Mouse (Mus musculus): ENCODE data around the gene Tmem265. TPM values are rescaled to one million over a fixed set of nuclear protein-coding genes. Genes with fewer than 3 reads are reported as not detected.

The Tmem265 gene
- polyA plus RNA-seq, 1 experiment = 4.2 TPM

GRCm38 (mm10) chr7:127616336-127616735 is 55.1 kb downstream of the Tmem265 start:
- Histone ChIP-seq H3K4me3 (replicated peaks; ENCODE audit: extremely low read depth, low read depth, low read length) (no peak overlapping the region), H3K4me1 (ENCODE audit: control insufficient read depth, insufficient read depth, low read length) (0 out of 2 replicates have a peak, but pooled peaks cover 7% of the 10 kb centered on the region)
- TF ChIP-seq POLR2A (IDR thresholded peaks at IDR 0.05; ENCODE audit: borderline replicate concordance, extremely low read depth, low read depth, low read length) (no peak), CTCF (IDR thresholded peaks at IDR 0.05; ENCODE audit: insufficient read depth, low read length) (no peak)
- 35% methylated on average over 1 of the region's 1 CpGs for WGBS
- DNase-seq = no peak

Other genes with a start within 250 kb of the Tmem265 start
- gene Zfp768, start 215.8 kb upstream of the Tmem265 start, polyA plus RNA-seq (2012; rRNA removed) = 31.7 and 35.5 TPM in 2 replicates
- gene Zfp747, start 185.3 kb upstream of the Tmem265 start, polyA plus RNA-seq (2012; rRNA removed) = 10.9 TPM in 2 replicates
- 4.1 and 5.1 TPM in 2 replicates for gene 9130019O22Rik, start 174.2 kb upstream of the Tmem265 start, polyA plus RNA-seq (2012; rRNA removed)
- gene E430018J23Rik, start 167.8 kb upstream of the Tmem265 start, polyA plus RNA-seq (2012; rRNA removed) = 7.6 TPM in 2 replicates
- 7.5 and 8.5 TPM in 2 replicates for gene Zfp764, start 154.6 kb upstream of the Tmem265 start, polyA plus RNA-seq (2012; rRNA removed)
- 22.6 and 23.0 TPM in 2 replicates for gene Zfp688, start 139.3 kb upstream of the Tmem265 start, polyA plus RNA-seq (2012; rRNA removed)
- gene Zfp689, start 112.2 kb upstream of the Tmem265 start, polyA plus RNA-seq (2012; rRNA removed) = 4.9 and 5.6 TPM in 2 replicates
- 80.2 and 89.0 TPM in 2 replicates for gene Prr14, start 101.8 kb upstream of the Tmem265 start, polyA plus RNA-seq (2012; rRNA removed)
- gene Fbrs, start 82.2 kb upstream of the Tmem265 start, polyA plus RNA-seq (2012; rRNA removed) = 32.0 and 42.2 TPM in 2 replicates
- gene Srcap, start 49.4 kb upstream of the Tmem265 start, polyA plus RNA-seq (2012; rRNA removed) = 27.0 and 32.8 TPM in 2 replicates
- 8.1 and 10.0 TPM in 2 replicates for gene Gm42715, start 41.8 kb upstream of the Tmem265 start, polyA plus RNA-seq (2012; rRNA removed)
- 54.9 and 70.9 TPM in 2 replicates for gene Phkg2, start 11.9 kb downstream of the Tmem265 start, polyA plus RNA-seq (2012; rRNA removed)
- gene Ccdc189, start 27.2 kb downstream of the Tmem265 start, polyA plus RNA-seq (2012; rRNA removed) = 14.0 and 16.5 TPM in 2 replicates
- gene Rnf40, start 27.4 kb downstream of the Tmem265 start, polyA plus RNA-seq (2012; rRNA removed) = 26.1 and 32.8 TPM in 2 replicates
- gene Zfp629, start 54.4 kb downstream of the Tmem265 start, polyA plus RNA-seq (2012; rRNA removed) = 13.9 and 15.4 TPM in 2 replicates
- gene Bcl7c, start 147.5 kb downstream of the Tmem265 start, polyA plus RNA-seq (2012; rRNA removed) = 22.0 and 26.8 TPM in 2 replicates
- 20.1 and 21.1 TPM in 2 replicates for gene Ctf1, start 151.3 kb downstream of the Tmem265 start, polyA plus RNA-seq (2012; rRNA removed)
- gene Ctf2, start 170.8 kb downstream of the Tmem265 start, polyA plus RNA-seq (2012; rRNA removed) = not detected in 2 replicates
- 25.9 and 27.3 TPM in 2 replicates for gene Fbxl19, start 183.2 kb downstream of the Tmem265 start, polyA plus RNA-seq (2012; rRNA removed)
- gene Orai3, start 208.4 kb downstream of the Tmem265 start, polyA plus RNA-seq (2012; rRNA removed) = 39.1 and 45.6 TPM in 2 replicates
- gene Setd1a, start 215.3 kb downstream of the Tmem265 start, polyA plus RNA-seq (2012; rRNA removed) = 10.8 and 15.6 TPM in 2 replicates
- not detected in 2 replicates for gene Gm49388, start 224.2 kb downstream of the Tmem265 start, polyA plus RNA-seq (2012; rRNA removed)
- 79.4 and 81.7 TPM in 2 replicates for gene Hsd3b7, start 239.2 kb downstream of the Tmem265 start, polyA plus RNA-seq (2012; rRNA removed)

Data from lung, adult 2 months (tissue).